Mouse (Mus musculus): ENCODE data around the gene Flot1. TPM values are rescaled to one million over a fixed set of nuclear protein-coding genes. Genes with fewer than 3 reads are reported as not detected.

The Flot1 gene
- polyA plus RNA-seq, 1 experiment from 2014 or later: 55.8 TPM

GRCm38 (mm10) chr17:35866911-35867890 is 44.2 kb downstream of the Flot1 start:
- peaks cover 49% of the 10 kb centered on the region for H3K4me1 ChIP-seq (ENCODE audit: control insufficient read depth, insufficient read depth, low read length)
- peak overlapping the region; percentile 74 for H3K4me3 ChIP-seq (replicated peaks; ENCODE audit: low read length)
- WGBS: 14% methylated on average over 26 of the region's 26 CpGs
- peak overlapping the region; percentile 99 for H3K27ac ChIP-seq (ENCODE audit: low read length)
- H3K36me3 ChIP-seq (ENCODE audit: control insufficient read depth, insufficient read depth, low read length): peaks cover 6% of the 10 kb centered on the region; the same call in 1 of the 2 replicates
- H3K9ac ChIP-seq (ENCODE audit: low read length): peak overlapping the region; percentile 85
- peak overlapping the region; percentile 90 for H3K4me2 ChIP-seq (ENCODE audit: low read depth, low read length)
- ATAC-seq (ENCODE audit: insufficient read depth, low FRiP score): no peak
- H3K27me3 ChIP-seq (ENCODE audit: control insufficient read depth, insufficient read depth, low read length): no peaks in the 10 kb centered on the region
- H3K9me3 ChIP-seq (replicated peaks; ENCODE audit: control insufficient read depth, low read length): peaks cover 5% of the 10 kb centered on the region; the same call in 1 of the 2 replicates

GRCm38 (mm10) chr17:35868165-35868820 is 45.3 kb downstream of the Flot1 start:
- peak overlapping the region; percentile 74 for H3K4me3 ChIP-seq (replicated peaks; ENCODE audit: low read length)
- 24% methylated on average over 14 of the region's 17 CpGs for WGBS
- peaks cover 54% of the 10 kb centered on the region for H3K4me1 ChIP-seq (ENCODE audit: control insufficient read depth, insufficient read depth, low read length)
- peaks cover 5% of the 10 kb centered on the region; the same call in 1 of the 2 replicates for H3K9me3 ChIP-seq (replicated peaks; ENCODE audit: control insufficient read depth, low read length)
- H3K4me2 ChIP-seq (ENCODE audit: low read depth, low read length): peak overlapping the region; percentile 90
- H3K36me3 ChIP-seq (ENCODE audit: control insufficient read depth, insufficient read depth, low read length): peaks cover 6% of the 10 kb centered on the region; the same call in 1 of the 2 replicates
- H3K27ac ChIP-seq (ENCODE audit: low read length): peak overlapping the region; percentile 99
- no peaks in the 10 kb centered on the region for H3K27me3 ChIP-seq (ENCODE audit: control insufficient read depth, insufficient read depth, low read length)
- peak overlapping the region; percentile 85 for H3K9ac ChIP-seq (ENCODE audit: low read length)
- no peak for ATAC-seq (ENCODE audit: insufficient read depth, low FRiP score)

DNA sequence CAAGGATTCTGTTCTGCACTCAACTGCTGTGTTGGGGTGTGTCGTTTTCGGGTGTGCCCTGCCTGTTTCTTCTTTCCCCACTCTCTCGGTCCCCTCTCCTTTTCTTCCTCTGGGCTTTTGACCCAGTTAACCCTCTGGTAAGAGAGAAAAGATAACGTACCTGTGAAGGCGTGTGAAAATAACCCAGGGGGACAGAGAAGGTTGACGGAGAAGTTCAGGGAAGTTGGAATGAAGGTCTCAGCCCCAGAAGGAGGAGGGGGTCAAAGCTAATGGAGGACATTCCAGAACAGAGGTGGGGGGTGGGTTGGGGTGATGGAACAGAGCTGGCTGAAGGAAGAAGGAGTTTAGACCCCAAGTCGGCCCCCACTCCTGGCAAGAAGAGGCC is 45.9 kb downstream of the Flot1 start:
- Histone ChIP-seq H3K9ac (ENCODE audit: low read length) (peak overlapping the region; percentile 85), H3K4me2 (ENCODE audit: low read depth, low read length) (peak overlapping the region; percentile 90), H3K4me3 (replicated peaks; ENCODE audit: low read length) (peak overlapping the region; percentile 74), H3K9me3 (replicated peaks; ENCODE audit: control insufficient read depth, low read length) (peaks cover 5% of the 10 kb centered on the region; the same call in 1 of the 2 replicates), H3K27me3 (ENCODE audit: control insufficient read depth, insufficient read depth, low read length) (no peaks in the 10 kb centered on the region), H3K4me1 (ENCODE audit: control insufficient read depth, insufficient read depth, low read length) (peaks cover 54% of the 10 kb centered on the region), H3K27ac (ENCODE audit: low read length) (peak overlapping the region; percentile 99), H3K36me3 (ENCODE audit: control insufficient read depth, insufficient read depth, low read length) (peaks cover 6% of the 10 kb centered on the region; the same call in 1 of the 2 replicates)
- ATAC-seq (ENCODE audit: insufficient read depth, low FRiP score): no peak
- 4% methylated on average over 7 of the region's 7 CpGs for WGBS

GRCm38 (mm10) chr17:35869346-35870067 is 46.5 kb downstream of the Flot1 start:
- WGBS: 2% methylated on average over 7 of the region's 7 CpGs
- ATAC-seq (ENCODE audit: insufficient read depth, low FRiP score): no peak
- peak overlapping the region; percentile 90 for H3K4me2 ChIP-seq (ENCODE audit: low read depth, low read length)
- peak overlapping the region; percentile 85 for H3K9ac ChIP-seq (ENCODE audit: low read length)
- peaks cover 6% of the 10 kb centered on the region; the same call in 1 of the 2 replicates for H3K36me3 ChIP-seq (ENCODE audit: control insufficient read depth, insufficient read depth, low read length)
- H3K4me3 ChIP-seq (replicated peaks; ENCODE audit: low read length): peak overlapping the region; percentile 74
- peaks cover 5% of the 10 kb centered on the region; the same call in 1 of the 2 replicates for H3K9me3 ChIP-seq (replicated peaks; ENCODE audit: control insufficient read depth, low read length)
- H3K4me1 ChIP-seq (ENCODE audit: control insufficient read depth, insufficient read depth, low read length): peaks cover 54% of the 10 kb centered on the region
- peak overlapping the region; percentile 99 for H3K27ac ChIP-seq (ENCODE audit: low read length)
- no peaks in the 10 kb centered on the region for H3K27me3 ChIP-seq (ENCODE audit: control insufficient read depth, insufficient read depth, low read length)

DNA sequence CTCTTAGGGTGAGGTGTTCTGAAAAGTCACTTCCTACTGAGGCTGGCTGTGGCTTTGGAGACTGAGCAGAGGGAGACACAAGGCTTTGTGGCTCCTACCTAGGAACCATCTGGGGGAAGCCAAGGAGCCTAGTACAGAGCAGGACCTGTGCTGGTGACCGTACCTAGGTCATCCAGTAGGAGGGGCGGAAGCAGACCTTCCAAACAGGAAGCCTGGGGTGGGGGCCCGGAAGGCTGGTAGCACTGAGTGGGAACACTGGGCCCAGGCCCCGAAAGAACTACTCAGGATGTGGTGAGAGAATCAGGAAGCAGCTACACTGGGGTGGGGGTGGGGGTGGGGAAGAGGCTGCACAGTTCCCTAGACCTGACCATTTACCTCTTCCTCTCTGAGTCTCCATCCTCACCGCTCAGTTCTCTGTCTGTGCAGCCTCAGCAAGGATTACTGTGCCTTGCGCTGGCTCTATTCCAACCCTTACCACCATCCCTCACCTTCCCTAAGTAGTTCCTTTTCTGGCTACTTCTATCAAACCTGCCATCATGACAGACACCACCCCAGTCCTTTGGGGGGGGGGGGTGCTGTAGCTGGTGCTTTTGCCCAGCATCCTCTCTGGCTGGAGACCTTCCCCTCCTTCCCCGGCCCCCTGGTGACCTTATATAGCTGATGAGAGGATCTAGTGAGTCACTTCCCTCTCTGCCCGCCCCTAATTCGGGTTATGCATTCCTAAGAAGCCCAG is 47.3 kb downstream of the Flot1 start:
- Histone ChIP-seq H3K4me1 (ENCODE audit: control insufficient read depth, insufficient read depth, low read length) (peaks cover 47% of the 10 kb centered on the region), H3K9ac (ENCODE audit: low read length) (peak overlapping the region; percentile 85), H3K27me3 (ENCODE audit: control insufficient read depth, insufficient read depth, low read length) (no peaks in the 10 kb centered on the region), H3K4me3 (replicated peaks; ENCODE audit: low read length) (peak overlapping the region; percentile 74), H3K27ac (ENCODE audit: low read length) (peak overlapping the region; percentile 99), H3K4me2 (ENCODE audit: low read depth, low read length) (peak overlapping the region; percentile 90), H3K9me3 (replicated peaks; ENCODE audit: control insufficient read depth, low read length) (peaks cover 5% of the 10 kb centered on the region; the same call in 1 of the 2 replicates), H3K36me3 (ENCODE audit: control insufficient read depth, insufficient read depth, low read length) (peaks cover 6% of the 10 kb centered on the region; the same call in 1 of the 2 replicates)
- 46% methylated on average over 9 of the region's 9 CpGs for WGBS
- peak; percentile 23; the same call in 1 of the 2 replicates for ATAC-seq (ENCODE audit: insufficient read depth, low FRiP score)

GRCm38 (mm10) chr17:35870884-35871696 is 48.1 kb downstream of the Flot1 start:
- H3K4me2 ChIP-seq (ENCODE audit: low read depth, low read length): peak overlapping the region; percentile 90
- peaks cover 47% of the 10 kb centered on the region for H3K4me1 ChIP-seq (ENCODE audit: control insufficient read depth, insufficient read depth, low read length)
- ATAC-seq (ENCODE audit: insufficient read depth, low FRiP score): no peak
- 71% methylated on average over 8 of the region's 8 CpGs for WGBS
- H3K36me3 ChIP-seq (ENCODE audit: control insufficient read depth, insufficient read depth, low read length): peaks cover 6% of the 10 kb centered on the region; the same call in 1 of the 2 replicates
- H3K27ac ChIP-seq (ENCODE audit: low read length): peak overlapping the region; percentile 99
- H3K27me3 ChIP-seq (ENCODE audit: control insufficient read depth, insufficient read depth, low read length): no peaks in the 10 kb centered on the region
- H3K9me3 ChIP-seq (replicated peaks; ENCODE audit: control insufficient read depth, low read length): peaks cover 5% of the 10 kb centered on the region; the same call in 1 of the 2 replicates
- peak overlapping the region; percentile 74 for H3K4me3 ChIP-seq (replicated peaks; ENCODE audit: low read length)
- H3K9ac ChIP-seq (ENCODE audit: low read length): peak overlapping the region; percentile 85; the same call in 1 of the 2 replicates

- 24% methylated on average over 21 of the region's 21 CpGs for WGBS
- Histone ChIP-seq H3K9me3 (replicated peaks; ENCODE audit: control insufficient read depth, low read length) (peaks cover 5% of the 10 kb centered on the region; the same call in 1 of the 2 replicates), H3K9ac (ENCODE audit: low read length) (no peak overlapping the region), H3K4me3 (replicated peaks; ENCODE audit: low read length) (no peak overlapping the region), H3K4me2 (ENCODE audit: low read depth, low read length) (0 out of 2 replicates have a peak overlapping the region, but pooled peaks have one; percentile 16), H3K27ac (ENCODE audit: low read length) (no peak overlapping the region), H3K36me3 (ENCODE audit: control insufficient read depth, insufficient read depth, low read length) (peaks cover 6% of the 10 kb centered on the region; the same call in 1 of the 2 replicates), H3K27me3 (ENCODE audit: control insufficient read depth, insufficient read depth, low read length) (no peaks in the 10 kb centered on the region), H3K4me1 (ENCODE audit: control insufficient read depth, insufficient read depth, low read length) (peaks cover 30% of the 10 kb centered on the region)
- 0 out of 2 replicates have a peak, but pooled peaks have one; percentile 31 for ATAC-seq (ENCODE audit: insufficient read depth, low FRiP score)
Measured at GRCm38 (mm10) chr17:35873774-35874519, 50.9 kb downstream of the Flot1 start.
